Mouse (Mus musculus) cerebellum, adult 8-10 months (tissue): Measurements from ENCODE around the gene Rgcc.

Source experiments
- DNase-seq: peaks from one replicate; pipeline ENCODE4 v3.0.0; 2022

Rgcc gene

GRCm38 (mm10) chr14:79299796-79300195 is 1.6 kb downstream of the Rgcc start:
- DNase-seq = no peak

- DNase-seq = no peak
Measured at GRCm38 (mm10) chr14:79299230-79299629, 2.2 kb downstream of the Rgcc start.

GRCm38 (mm10) chr14:79298314-79298992 is 3.0 kb downstream of the Rgcc start:
- no peak for DNase-seq

DNA sequence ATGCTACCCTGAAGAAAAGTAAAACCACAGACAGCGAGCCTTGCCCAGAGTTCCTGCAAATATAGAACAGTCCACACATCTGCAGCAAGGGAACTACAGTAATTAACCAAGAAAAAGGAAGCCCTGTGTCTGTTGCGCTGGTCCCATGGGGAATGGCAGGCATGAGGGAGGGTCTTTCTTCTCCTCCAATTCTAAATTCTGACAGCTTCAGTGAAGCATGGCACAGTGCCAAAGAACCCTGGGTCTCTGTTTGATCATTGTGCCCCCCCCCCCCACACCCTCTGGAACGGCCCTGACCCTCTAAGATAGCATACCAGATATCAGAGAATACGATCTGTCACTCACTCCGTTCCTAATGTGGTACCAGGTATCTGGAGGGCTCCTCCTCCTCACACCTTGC is 4.6 kb downstream of the Rgcc start:
- DNase-seq = no peak

- no peak for DNase-seq
Measured at GRCm38 (mm10) chr14:79296201-79296600, 5.2 kb downstream of the Rgcc start.

GRCm38 (mm10) chr14:79295579-79295978 is 5.9 kb downstream of the Rgcc start:
- no peak for DNase-seq

GRCm38 (mm10) chr14:79294950-79295349 is 6.5 kb downstream of the Rgcc start:
- no peak for DNase-seq

DNA sequence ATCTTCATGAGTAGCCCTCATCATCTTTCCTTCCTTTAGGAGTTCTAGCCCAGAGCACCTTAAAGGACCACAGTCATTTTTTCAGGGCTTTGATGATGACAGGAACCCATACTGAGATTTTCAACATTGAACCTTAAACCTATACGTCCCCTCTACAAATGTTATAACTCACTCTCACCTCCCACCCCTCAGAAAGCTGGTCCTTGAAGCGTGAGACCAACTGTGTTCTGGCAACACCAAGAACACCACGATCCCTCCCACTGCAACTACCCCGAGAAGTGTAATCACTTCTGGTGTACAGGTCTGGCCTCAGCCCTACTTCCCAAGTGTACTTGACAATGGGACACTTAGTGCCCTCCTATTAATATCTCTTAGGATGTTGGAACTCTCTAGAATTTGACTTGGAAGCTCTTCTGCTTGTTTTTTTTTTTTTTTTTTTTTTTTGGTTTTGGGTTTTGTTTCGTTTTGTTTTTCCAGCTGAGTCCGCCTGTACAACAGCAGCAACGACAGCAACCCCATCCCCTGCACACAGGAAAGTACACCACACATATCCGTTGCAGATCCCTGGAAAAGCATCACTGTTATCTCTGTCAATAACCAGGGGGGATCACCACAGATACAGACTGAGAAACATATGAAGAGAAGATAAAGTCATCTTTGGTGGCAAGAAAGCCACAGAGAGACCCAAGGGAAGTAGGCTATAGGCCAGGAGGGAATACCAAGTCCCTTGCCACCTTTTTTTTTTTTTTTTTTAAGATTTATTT is 7.2 kb downstream of the Rgcc start:
- DNase-seq = no peak

- peak; percentile 11 for DNase-seq
Measured at GRCm38 (mm10) chr14:79293119-79293780, 8.2 kb downstream of the Rgcc start.

GRCm38 (mm10) chr14:79291629-79292028 is 9.8 kb downstream of the Rgcc start:
- DNase-seq = no peak

- DNase-seq = no peak
Measured at GRCm38 (mm10) chr14:79290683-79291425, 10.6 kb downstream of the Rgcc start.

DNA sequence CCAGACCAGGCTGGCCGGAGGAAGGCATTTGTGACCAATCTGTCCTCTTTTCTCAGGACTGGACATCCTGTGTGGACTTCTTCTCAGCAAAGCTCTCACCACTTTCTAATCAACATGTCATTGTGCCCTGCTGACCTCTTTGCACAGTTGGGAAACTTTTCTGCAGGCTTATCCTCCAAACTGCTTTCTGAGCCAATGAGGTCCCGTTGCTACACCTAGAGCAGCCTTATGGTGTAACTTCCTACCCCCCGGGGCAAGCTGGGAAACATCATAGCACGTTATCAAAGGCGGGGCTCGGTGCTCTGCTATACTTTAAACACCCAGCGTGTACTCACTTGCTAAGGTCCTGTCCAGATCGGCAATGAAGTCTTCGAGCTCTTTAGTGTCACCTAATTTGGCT is 11.5 kb downstream of the Rgcc start:
- no peak for DNase-seq

DNA sequence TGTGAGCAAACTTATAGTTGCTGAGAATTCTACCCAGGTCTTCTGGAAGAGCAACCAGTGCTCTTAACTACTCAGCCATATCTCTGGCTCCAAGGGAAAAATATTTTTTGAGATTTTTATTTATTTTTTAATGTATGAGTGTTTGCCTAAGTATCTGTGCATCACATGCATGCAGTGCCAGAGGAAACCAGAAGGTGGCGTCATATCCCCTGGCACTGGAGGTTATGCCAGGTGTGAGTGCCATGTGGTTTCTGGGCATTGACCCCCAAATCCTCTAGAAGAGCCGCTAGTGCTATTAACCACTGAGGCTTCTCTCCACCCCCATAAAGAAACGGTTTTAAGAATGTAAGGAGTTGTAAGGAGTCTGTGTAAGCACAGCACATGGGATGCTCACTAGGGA is 13.2 kb downstream of the Rgcc start:
- no peak for DNase-seq

DNA sequence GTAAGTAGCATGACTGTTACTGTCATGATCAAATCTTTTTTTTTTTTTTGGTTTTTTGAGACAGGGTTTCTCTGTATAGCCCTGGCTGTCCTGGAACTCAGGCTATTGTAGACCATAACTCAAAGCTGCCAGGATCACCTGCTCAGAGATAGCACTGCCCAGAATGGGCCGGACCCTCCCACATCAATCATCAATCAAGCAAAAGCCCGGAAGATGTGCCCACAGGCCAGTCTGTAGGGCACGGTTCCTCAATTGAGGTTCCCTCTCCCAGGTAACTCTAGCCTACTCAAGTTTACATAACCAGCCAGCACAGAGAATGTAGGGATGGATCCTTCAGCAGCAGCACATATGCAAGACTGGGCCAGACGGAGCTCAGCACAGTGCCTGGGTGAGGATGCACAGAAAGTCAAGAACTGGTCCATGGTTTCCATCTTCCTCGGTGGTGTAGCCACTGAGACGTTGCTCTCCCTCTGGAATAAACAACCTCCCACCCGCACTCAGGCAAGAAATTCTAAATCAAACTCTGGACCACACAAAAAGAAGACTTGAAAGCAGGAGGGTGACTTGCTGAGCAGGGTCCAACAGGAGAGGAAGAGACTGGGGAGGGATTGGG is 14.1 kb downstream of the Rgcc start:
- no peak for DNase-seq

- DNase-seq = no peak
Measured at GRCm38 (mm10) chr14:79285549-79285948, 15.9 kb downstream of the Rgcc start.

GRCm38 (mm10) chr14:79284616-79285015 is 16.8 kb downstream of the Rgcc start:
- DNase-seq = no peak

DNA sequence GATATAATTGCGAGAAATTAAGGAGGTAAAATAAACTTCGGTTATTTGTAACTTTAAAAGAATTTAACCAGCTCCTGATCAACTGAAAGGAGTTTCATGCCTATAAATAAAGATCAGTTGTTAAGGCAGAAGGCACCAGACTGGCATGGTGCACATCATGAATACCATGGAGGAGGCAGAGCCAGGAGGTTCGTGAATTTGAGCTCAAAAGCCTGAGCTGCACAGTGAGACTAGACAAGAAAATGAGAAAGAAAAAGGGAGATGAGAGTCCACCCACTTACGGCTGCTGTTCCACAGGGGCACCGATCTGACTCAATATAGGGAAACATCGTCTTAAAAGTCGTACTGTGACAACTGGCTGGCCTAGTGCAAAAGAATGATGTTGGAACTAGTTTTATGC is 17.5 kb downstream of the Rgcc start:
- no peak for DNase-seq

DNA sequence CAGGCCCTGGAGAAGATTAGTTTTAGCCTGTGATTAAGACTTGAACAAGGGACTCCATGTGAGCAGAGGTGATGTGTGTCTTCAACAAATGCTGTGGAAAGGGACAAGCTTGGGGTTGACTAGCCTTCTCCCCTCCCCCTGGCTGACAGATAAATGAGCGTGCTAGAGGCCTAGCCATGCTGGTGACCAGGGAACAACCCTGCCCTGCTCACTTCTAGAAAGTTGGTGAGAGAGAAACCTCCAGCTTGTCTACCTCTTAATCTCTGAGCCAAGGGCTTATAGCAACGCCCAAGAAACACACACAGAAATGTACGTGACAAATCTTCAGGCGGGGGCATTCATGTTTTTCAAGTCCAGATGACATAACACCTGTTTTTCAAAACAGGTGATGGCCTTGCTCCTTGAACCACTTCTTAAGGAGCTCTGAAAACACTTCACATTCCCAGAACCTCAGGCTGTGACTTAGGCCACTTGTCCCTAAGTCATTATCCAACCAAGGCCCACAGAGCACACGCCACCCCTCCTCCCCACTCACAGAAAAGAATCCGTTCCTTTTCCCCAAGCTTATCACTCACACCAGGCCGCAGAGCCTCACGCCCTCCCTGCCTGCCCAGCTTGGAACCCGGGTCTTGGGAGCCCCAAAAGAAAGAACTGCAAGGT is 19.4 kb downstream of the Rgcc start:
- no peak for DNase-seq

DNA sequence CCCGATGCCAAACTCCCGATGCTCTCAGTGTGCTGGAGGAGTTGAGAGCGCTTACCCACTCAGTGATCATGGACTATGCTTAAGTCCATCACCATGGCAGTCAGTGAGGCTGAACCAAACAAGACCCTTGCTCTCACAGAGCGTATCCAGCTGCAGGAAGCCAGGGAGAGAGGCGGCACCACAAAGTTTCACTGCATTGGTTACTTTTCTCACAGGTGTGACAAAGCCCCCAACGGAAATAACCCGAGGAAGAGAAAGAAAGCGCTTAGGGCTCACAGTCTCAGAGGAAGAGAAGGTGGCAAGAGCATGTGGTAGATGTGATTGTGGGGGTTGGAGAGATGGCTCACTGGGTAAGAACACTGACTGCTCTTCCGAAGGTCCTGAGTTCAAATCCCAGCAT is 21.0 kb downstream of the Rgcc start:
- no peak for DNase-seq

- no peak for DNase-seq
Measured at GRCm38 (mm10) chr14:79279494-79279893, 22.0 kb downstream of the Rgcc start.

GRCm38 (mm10) chr14:79278927-79279326 is 22.5 kb downstream of the Rgcc start:
- no peak for DNase-seq

DNA sequence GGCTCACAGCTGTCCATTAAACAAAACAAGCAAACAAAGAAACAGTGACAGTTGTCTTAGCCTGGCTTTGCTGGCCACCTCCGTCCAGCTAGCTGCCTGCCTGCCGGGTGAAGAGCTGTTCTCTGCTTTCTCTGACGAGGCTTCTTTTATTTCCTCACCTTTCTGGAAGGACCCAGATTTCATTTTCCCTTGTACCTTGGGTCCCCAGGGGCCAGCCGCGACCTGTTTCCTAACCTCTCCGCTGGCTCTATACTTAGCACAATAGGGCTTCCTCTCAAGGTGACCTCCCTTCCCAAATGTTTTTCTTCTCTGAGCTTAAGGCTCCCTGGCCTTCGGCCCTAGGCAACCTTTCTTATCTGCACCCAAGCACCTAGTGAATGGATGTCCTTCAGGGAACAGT is 23.5 kb downstream of the Rgcc start:
- DNase-seq = no peak
